Mouse (Mus musculus): ENCODE measurements at regions not wholly inside any gene's neighbourhood (a gene's known extent, or its start where the extent isn't known, plus 50 kb on each side); places are given as distances from the start of the nearest gene placed in this dataset.
A peak's percentile ranks its signal among the peaks of the same experiment; 100 is the strongest.

- no peak for DNase-seq (ENCODE audit: low spot score in 2 of 2)
Observed at GRCm38 (mm10) chr15:13455560-13456219, 282.2 kb upstream of the Cdh6 start.

- no peak for DNase-seq (ENCODE audit: low spot score in 2 of 2)
Observed at GRCm38 (mm10) chr15:13450385-13450784, 276.9 kb upstream of the Cdh6 start.

- no peak for DNase-seq (ENCODE audit: low spot score in 2 of 2)
Observed at GRCm38 (mm10) chr15:13434608-13435007, 261.1 kb upstream of the Cdh6 start.

- no peak for DNase-seq (ENCODE audit: low spot score in 2 of 2)
Observed at GRCm38 (mm10) chr15:13432971-13433370, 259.5 kb upstream of the Cdh6 start.

GRCm38 (mm10) chr15:13419616-13420015 is 246.1 kb upstream of the Cdh6 start:
- DNase-seq (ENCODE audit: low spot score in 2 of 2), result no peak

GRCm38 (mm10) chr15:13410065-13410688 is 236.7 kb upstream of the Cdh6 start:
- DNase-seq (ENCODE audit: low spot score in 2 of 2), result no peak

- peak in 1 of 2 experiments; percentile 3 for DNase-seq (ENCODE audit: low spot score in 2 of 2)
Observed at GRCm38 (mm10) chr15:13393155-13393554, 219.7 kb upstream of the Cdh6 start.

GRCm38 (mm10) chr15:13391331-13391730 is 217.9 kb upstream of the Cdh6 start:
- DNase-seq (ENCODE audit: low spot score in 2 of 2), result no peak

- no peak for DNase-seq (ENCODE audit: low spot score in 2 of 2)
Observed at GRCm38 (mm10) chr15:13384815-13385214, 211.3 kb upstream of the Cdh6 start.

- DNase-seq (ENCODE audit: low spot score in 2 of 2), result no peak
Observed at GRCm38 (mm10) chr15:13375590-13375989, 202.1 kb upstream of the Cdh6 start.

- DNase-seq (ENCODE audit: low spot score in 2 of 2), result no peak
Observed at GRCm38 (mm10) chr15:13368799-13369198, 195.3 kb upstream of the Cdh6 start.

- no peak for DNase-seq (ENCODE audit: low spot score in 2 of 2)
Observed at GRCm38 (mm10) chr15:13367291-13367954, 193.9 kb upstream of the Cdh6 start.

- DNase-seq (ENCODE audit: low spot score in 2 of 2), result no peak
Observed at GRCm38 (mm10) chr15:13366606-13367005, 193.1 kb upstream of the Cdh6 start.

- no peak for DNase-seq (ENCODE audit: low spot score in 2 of 2)
Observed at GRCm38 (mm10) chr15:13360741-13361140, 187.3 kb upstream of the Cdh6 start.

- no peak for DNase-seq (ENCODE audit: low spot score in 2 of 2)
Observed at GRCm38 (mm10) chr15:13359026-13359425, 185.6 kb upstream of the Cdh6 start.

- DNase-seq (ENCODE audit: low spot score in 2 of 2), result no peak
Observed at GRCm38 (mm10) chr15:13350321-13350720, 176.8 kb upstream of the Cdh6 start.

- no peak for DNase-seq (ENCODE audit: low spot score in 2 of 2)
Observed at GRCm38 (mm10) chr15:13336392-13336791, 162.9 kb upstream of the Cdh6 start.

- no peak for DNase-seq (ENCODE audit: low spot score in 2 of 2)
Observed at GRCm38 (mm10) chr15:13324439-13324838, 151.0 kb upstream of the Cdh6 start.

- no peak for DNase-seq (ENCODE audit: low spot score in 2 of 2)
Observed at GRCm38 (mm10) chr15:13320599-13321348, 147.3 kb upstream of the Cdh6 start.

- DNase-seq (ENCODE audit: low spot score in 2 of 2), result no peak
Observed at GRCm38 (mm10) chr15:13304562-13304961, 131.1 kb upstream of the Cdh6 start.

- DNase-seq (ENCODE audit: low spot score in 2 of 2), result no peak
Observed at GRCm38 (mm10) chr15:13303456-13303855, 130.0 kb upstream of the Cdh6 start.

GRCm38 (mm10) chr15:13302672-13303071 is 129.2 kb upstream of the Cdh6 start:
- DNase-seq (ENCODE audit: low spot score in 2 of 2), result no peak
